Mouse (Mus musculus) layer of hippocampus, adult 11-12 months (tissue): Measurements from ENCODE around the gene Gm11938.
A peak's percentile ranks its signal among the peaks of the same experiment; 100 is the strongest.
"Not testable (repeated sequence)": the region's sequence is repeated elsewhere in the genome, so short reads cannot be mapped to it uniquely, and the experiment has no call there.

ENCODE experiments used
- DNase-seq: peaks from one replicate; pipeline ENCODE4 v3.0.0; 2022; ENCODE audit warnings: low spot score

Gm11938 gene

GRCm38 (mm10) chr11:99603208-99603607 lies at the start of gene Gm11938:
TSS of gene Gm11938 (minus strand) at chr11:99603308.
- DNase-seq = not testable (repeated sequence)

DNA sequence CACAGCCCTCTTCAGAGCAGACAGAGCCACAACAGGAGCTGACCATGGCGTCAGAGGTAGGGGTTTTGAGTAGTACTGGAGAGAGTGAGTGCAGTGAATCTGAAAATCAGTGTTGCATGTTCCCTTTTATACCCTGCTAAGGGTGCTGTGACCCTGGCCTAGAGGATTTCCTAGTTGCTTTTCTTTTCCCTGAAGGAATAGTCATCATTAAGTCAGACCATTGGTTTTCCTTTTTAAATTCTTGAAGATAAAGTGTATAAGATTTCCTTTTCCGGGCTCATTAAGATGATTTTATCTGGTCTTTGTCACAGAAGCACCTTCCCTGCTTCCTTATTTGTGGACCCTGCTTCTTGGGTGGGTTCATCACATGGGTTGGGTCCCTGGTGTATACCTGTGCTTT lies 47.0 kb upstream of the Gm11938 start, which contains the start of gene Gm11555:
Gene Gm11555, minus strand, starts transcription at position 101 of the 400 bp plus-strand sequence.
- DNase-seq = no peak

- DNase-seq = peak; percentile 4
These were observed 43.3 kb upstream of the Gm11938 start for GRCm38 (mm10) chr11:99646444-99646843.

- peak; percentile 6 for DNase-seq
These were observed 41.2 kb upstream of the Gm11938 start for GRCm38 (mm10) chr11:99644351-99644750.

- DNase-seq = not testable (repeated sequence)
These were observed 40.6 kb upstream of the Gm11938 start, which contains the start of gene Krtap4-7 for GRCm38 (mm10) chr11:99643635-99644139. TSS of gene Krtap4-7 (minus strand) at chr11:99644089.

DNA sequence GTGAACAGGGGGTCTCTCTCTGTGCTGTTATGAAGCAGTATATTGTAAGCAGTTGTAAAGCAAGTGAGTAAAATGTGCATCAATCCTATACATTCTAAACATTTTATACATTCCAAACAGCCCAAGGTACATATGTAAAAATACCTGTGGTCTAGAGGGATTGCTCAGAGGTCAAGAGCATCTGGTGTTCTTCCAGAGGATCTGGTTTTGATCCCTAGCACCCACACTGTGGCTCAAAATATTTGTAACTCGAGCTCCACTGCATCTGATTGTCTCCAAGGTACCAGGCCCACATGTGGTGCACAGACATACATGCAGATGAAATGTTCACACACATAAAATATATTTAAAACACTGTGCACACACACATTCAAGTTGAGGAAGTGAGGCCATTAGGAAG lies 37.8 kb upstream of the Gm11938 start:
- DNase-seq = no peak

GRCm38 (mm10) chr11:99637086-99637485 lies 34.0 kb upstream of the Gm11938 start:
- DNase-seq = no peak

GRCm38 (mm10) chr11:99634653-99635134 lies 31.6 kb upstream of the Gm11938 start, which contains the start of gene Krtap4-2:
TSS of gene Krtap4-2 (minus strand) at chr11:99635084.
- DNase-seq = no peak

DNA sequence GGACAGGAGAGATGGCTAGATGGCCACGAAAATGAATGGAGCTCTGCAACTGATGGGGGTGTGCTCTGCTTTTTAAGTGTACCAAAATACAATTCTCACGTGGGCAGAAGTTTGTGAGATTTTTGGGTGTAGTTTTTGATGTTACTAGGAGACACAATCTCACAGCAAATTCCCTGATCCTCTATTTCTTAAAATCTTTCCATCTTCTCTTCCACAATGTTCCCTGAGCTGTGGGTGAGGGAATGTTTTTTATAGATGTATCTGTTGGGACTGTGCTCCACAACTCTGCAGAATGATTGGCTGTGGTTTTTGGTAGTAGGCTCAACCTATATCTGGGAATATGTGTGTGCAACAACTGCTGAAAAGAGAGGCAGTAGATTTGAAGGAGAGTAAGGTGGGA lies 30.2 kb upstream of the Gm11938 start:
- DNase-seq = no peak

DNA sequence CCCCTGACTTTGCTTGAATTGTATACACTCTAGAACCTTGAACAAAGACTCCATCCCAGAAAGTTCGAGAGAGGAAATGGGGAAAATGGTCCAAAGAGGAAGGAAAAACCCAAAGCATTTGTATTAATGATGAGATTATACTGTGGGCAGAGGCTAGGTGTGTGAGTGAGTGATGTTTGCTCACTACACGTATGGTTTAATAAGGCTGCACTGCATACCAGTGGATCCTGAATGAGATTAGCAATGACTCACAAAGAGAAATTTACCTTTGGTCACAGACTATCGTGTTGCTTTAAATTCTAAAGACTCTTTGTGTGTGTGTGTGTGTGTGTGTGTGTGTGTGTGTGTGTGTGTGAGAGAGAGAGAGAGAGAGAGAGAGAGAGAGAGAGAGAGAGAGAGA lies 27.8 kb upstream of the Gm11938 start:
- no peak for DNase-seq

DNA sequence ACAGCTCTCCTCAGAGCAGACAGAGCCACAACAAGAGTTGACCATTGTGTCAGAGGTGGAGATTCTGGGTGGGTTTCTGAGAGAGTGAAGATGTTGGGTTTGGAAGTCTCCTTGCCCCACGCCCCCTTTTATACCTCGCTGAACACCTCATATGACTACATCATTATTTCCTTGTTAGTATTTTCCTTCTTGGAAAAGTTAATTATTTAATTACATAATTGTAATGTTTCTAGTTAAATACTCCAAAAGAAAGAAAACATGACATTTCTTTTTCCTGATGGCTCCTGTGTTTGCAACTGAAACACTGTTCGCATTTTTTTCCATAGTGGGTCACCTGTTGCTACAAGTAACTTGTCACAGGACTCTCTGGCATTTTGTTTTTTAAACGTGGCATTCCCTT lies 25.0 kb upstream of the Gm11938 start, which contains the start of gene Krtap4-1:
Gene Krtap4-1, minus strand, starts transcription at position 101 of the 400 bp plus-strand sequence.
- DNase-seq = no peak

GRCm38 (mm10) chr11:99620335-99620734 lies 17.2 kb upstream of the Gm11938 start, which contains the start of gene Gm11562:
TSS of gene Gm11562 (minus strand) at chr11:99620435.
- no peak for DNase-seq

GRCm38 (mm10) chr11:99614796-99615363 lies 11.8 kb upstream of the Gm11938 start, which contains the start of gene Krtap2-4:
TSS of gene Krtap2-4 (minus strand) at chr11:99614846.
- no peak for DNase-seq

DNA sequence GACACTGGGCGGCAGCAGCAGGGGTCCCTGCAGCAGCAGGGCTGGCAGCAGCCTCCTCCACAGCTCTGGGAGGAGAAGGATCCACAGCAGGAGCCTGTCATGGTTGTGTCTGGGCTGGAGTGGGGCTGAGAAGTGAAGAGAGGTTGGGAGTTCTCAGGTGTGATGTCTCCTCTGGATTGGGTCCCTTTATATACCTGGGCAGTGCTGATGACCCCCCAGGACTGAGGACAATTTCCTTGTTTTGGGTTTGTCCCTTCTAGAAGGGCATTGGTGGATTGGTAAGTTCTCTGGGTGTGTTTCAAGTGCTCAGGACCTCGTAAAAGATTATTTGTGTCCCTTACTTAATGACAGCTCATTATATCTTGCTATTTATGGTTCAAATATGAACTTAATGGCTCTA lies 7.0 kb upstream of the Gm11938 start, which contains the start of gene Gm11937:
Gene Gm11937, minus strand, starts transcription at position 101 of the 400 bp plus-strand sequence.
- not testable (repeated sequence) for DNase-seq

GRCm38 (mm10) chr11:99609126-99609525 lies 6.0 kb upstream of the Gm11938 start:
- DNase-seq = peak; percentile 37

DNA sequence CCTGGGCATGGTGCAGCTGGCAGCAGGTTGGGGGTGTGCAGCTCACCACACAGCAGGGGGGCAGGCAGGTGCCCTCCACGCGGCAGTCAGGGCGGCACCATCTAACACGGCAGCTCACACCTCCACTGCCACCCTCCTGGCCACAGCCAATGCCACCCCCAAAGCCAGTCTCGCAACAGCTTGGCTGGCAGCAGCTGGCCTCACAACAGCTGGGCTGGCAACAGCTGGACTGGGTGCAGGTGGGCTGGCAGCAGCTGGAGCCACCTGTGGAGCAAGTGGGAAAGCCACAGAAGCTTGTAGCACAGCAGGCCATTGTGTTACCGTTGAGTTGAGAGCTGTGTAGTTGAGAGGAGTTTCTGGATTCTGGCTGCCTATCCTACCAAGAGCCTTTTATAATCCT lies 5.4 kb downstream of the Gm11938 start, which contains the start of gene Krtap9-3:
Gene Krtap9-3, minus strand, starts transcription at position 364 of the 400 bp plus-strand sequence.
- DNase-seq = not testable (repeated sequence)

GRCm38 (mm10) chr11:99590981-99591380 lies 12.1 kb downstream of the Gm11938 start, which contains the start of gene Krtap1-3:
TSS of gene Krtap1-3 (minus strand) at chr11:99591339.
- DNase-seq = no peak

GRCm38 (mm10) chr11:99585096-99585495 lies 18.0 kb downstream of the Gm11938 start:
- peak; percentile 30 for DNase-seq

GRCm38 (mm10) chr11:99583245-99583704 lies 19.8 kb downstream of the Gm11938 start, which contains the start of gene Krtap1-4:
TSS of gene Krtap1-4 (minus strand) at chr11:99583654.
- no peak for DNase-seq

GRCm38 (mm10) chr11:99581564-99581963 lies 21.5 kb downstream of the Gm11938 start:
- no peak for DNase-seq

DNA sequence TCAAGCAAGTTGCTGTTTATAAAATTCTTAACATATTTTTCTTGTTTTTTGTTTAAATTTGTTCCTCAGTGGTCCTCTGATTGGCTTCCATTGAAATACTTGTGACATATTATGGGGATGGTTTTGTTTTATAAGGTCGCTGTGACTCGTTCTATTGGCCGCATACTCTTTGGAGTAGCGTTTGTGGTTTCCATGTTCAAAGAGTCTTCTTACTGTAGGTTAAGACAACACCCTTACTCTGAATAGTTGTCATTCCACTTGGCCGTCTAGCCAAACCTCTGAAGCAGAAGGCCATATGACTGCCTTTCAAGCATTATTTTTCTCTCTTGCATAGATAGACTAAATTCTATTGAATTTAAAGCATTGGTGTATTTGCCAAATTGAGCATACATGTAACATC lies 22.1 kb downstream of the Gm11938 start:
- DNase-seq = no peak

DNA sequence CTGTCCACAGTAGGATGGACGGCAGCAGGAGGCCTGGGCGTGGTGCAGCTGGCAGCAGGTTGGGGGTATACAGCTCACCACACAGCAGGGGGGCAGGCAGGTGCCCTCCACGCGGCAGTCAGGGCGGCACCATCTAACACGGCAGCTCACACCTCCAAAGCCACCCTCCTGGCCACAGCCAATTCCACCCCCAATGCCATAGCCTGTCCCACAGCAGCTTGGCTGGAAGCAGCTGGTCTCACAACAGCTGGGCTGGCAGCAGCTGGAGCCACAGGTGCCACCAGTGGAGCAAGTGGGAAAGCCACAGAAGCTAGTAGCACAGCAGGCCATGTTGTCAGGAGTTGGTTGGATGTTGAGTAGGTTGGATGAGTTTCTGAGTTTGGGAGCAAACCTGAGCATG lies 22.5 kb downstream of the Gm11938 start, which contains the start of gene Krtap1-5:
Gene Krtap1-5, minus strand, starts transcription at position 381 of the 400 bp plus-strand sequence.
- DNase-seq = no peak

- DNase-seq = peak; percentile 67
These were observed 29.0 kb downstream of the Gm11938 start for GRCm38 (mm10) chr11:99574106-99574505.
